Mouse (Mus musculus) skeletal muscle tissue, adult 2 months (tissue): ENCODE results near the gene Noc2l.
A peak's percentile ranks its signal among the peaks of the same experiment; 100 is the strongest.

Source experiments
- DNase-seq: peaks from one replicate; pipeline ENCODE4 v3.0.0-alpha.2; 2012; ENCODE audit warnings: low read depth, low spot score

The Noc2l gene

DNA sequence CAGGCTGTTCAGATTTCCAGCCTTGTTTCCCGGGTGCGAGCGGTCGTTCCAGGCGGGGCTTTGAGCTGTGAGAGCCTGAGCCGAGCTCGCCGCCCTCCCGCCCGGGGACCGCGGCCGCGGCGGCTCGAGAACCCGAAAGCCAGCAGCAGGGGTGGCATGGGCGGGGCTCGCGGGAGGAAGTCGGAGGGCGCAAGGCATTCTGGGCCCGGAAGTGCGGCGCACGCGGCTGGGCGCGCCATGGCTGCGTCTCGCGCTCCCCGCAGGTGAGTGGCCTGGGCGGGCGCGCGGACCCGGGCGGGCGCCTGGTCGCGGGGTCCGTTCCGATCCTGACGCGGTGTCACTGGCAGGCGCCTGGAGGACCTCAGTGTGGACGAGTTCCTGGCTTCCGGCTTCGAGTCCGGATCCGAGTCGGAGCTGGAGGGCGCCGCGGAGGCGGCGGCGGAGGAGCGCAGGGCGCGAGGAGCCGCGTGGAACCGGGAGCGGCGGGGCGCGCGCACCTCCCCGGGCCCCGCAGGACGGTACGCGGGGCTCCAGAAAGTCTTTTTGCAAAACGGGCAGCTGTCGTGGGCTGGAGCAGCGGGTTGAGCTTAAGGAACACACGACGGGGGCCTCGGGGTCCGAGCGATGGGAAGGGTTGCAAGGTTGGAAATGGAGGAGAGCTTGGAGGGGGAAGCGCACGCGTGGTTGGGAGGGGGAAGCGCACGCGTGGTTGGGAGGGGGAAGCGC lies at the start of gene Noc2l:
TSS of gene Noc2l (plus strand) at position 203 of the 726 bp plus-strand sequence.
- DNase-seq: peak; percentile 78

DNA sequence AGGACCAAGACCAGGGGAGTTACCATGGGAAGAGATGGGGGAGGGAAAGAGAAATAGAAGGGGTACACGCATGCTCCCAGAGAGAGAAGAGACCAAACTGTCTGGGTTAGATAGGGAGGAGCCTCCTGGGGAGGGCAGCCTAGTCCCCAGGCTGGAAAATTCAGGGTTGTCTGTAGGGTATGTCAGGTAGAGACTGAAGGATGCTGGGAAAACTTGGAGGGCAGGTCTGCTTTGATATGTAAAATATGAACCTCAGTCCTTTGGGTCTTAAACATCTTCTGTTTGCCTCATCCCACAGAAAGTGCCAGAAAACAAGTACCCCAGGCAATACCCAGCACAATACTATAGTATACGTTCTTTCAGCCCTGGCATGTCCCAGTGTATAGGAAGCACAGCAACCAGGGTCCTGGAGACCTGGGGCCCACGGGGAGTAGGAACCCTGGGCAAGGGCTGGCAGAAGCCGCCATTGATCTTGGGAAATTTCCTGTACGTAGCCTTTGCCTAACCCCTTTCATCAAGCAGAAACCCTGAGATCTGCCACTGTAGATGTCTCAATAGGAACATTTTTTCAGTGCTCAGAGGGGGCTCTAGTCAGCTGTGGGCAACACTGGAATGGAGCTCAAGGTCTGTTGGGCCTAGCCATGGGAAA lies 47.5 kb upstream of the Noc2l start:
- DNase-seq: no peak

DNA sequence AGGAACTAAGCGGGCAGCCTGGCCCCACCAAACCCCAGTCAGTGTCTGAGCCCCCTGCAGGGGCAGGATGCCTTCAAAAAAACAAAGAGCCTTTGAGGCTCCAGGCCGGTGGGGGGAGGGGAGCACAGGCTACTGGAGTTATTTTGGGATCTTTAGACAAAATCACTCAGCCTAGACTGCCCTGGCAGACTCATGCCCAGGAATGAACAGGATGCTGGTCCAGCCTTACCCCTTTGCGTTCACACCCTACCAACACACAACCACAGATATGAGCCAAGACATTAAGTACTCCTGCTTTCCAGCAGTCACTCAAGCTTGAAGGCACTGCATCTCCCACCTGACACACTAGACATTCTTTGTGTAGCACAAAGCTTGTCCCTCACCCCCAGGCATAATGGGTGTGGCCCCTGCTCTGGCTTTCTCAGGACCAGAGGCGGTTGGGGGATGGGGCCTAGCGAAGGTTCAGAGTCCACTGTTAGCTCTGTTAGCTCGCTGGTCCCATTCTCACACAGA lies 46.9 kb upstream of the Noc2l start:
- DNase-seq: no peak

DNA sequence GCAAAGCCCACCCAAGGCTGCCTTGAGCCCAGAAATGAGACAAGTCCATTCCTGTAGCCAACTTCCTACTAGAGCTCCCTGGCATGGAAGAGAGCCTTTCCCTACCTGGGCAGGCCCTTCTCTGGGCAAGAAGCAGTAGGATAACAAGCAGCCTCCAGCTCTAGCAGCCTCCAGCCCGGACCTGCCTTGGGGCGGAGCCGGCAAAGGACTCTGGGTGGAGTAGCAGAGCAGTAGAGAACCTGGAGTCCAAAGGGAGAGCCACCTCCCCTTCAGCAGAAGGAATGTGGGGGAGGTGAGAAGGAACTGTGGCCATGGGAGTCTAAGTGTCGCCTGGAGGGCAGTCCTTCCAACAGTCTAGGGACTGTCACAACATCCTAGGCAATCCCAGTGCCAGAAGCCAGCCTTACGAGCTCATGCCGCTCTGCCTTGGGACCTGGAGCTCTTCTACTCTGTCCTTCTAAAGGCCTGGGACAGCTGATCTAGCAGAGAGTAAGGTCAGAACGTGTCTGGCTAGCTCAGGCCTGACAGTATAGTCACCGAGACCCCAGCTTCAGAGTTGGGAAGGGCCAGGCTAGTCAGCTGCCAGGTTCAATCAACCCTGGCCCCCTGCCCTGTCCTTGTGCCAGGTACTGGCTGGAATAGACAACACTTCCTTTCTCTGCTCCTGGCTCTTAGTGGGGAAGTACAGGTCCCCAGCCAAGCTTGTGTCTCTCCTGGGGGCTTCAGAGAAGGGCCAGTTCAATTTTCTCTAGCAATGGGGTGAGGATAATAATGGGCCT lies 43.2 kb upstream of the Noc2l start:
- no peak for DNase-seq

DNA sequence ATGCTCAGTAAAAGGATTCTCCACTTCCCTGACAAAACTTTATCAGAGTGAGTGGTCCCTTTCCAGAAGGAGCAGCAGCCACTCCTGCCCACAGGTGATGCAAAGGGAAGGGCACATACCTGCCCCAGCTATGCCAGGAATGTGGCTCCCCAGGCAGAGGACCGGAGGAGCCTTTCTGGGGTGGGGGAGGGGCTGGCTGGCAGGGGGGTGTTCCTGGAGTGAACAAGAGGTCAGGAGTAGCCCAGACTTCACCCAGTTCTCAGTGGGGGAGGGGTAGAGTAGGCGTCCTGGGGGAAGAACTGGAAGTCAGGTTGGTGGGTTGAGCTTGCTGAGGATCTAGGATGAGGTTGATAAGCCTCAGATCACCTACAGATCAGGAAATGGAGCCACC lies 42.6 kb upstream of the Noc2l start:
- no peak for DNase-seq

DNA sequence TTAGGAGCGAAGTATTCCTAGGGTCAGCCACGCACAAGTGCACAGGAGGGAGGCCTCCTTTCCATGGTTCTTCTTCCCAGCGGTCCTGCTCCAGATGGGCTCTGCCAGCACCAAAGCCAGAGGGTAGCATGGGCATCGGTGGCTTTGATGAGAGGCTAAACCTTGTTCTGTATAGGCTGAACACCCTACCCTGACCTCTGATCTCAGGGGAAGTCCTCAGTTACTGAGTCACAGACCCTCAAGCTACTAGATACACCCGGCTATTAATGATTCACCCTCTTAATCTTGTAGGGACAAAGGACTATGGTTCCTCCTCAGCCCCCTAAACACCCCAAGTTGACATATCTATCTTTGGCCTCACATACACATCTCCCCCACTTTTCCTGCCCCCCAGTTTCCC lies 41.9 kb upstream of the Noc2l start:
- no peak for DNase-seq

DNA sequence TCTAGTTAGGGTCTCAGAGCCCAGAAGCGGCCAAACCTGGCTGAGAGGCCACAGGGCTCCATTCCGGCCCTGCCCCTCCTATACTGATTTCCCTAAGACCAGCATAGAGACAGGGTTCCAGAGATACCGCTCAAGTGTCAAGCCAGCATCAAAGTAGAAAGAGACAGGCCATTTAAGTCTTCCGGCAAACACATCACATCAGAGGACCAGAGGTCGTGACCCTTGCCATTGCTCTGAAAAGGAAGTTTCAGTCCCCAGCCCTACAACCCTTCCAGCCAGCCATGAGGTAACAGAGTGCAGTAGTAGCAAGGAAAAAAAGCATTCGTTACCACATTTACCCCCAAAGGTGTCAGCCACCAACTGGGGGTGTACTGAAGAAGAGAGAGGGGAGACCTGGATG lies 41.5 kb upstream of the Noc2l start:
- DNase-seq: no peak

DNA sequence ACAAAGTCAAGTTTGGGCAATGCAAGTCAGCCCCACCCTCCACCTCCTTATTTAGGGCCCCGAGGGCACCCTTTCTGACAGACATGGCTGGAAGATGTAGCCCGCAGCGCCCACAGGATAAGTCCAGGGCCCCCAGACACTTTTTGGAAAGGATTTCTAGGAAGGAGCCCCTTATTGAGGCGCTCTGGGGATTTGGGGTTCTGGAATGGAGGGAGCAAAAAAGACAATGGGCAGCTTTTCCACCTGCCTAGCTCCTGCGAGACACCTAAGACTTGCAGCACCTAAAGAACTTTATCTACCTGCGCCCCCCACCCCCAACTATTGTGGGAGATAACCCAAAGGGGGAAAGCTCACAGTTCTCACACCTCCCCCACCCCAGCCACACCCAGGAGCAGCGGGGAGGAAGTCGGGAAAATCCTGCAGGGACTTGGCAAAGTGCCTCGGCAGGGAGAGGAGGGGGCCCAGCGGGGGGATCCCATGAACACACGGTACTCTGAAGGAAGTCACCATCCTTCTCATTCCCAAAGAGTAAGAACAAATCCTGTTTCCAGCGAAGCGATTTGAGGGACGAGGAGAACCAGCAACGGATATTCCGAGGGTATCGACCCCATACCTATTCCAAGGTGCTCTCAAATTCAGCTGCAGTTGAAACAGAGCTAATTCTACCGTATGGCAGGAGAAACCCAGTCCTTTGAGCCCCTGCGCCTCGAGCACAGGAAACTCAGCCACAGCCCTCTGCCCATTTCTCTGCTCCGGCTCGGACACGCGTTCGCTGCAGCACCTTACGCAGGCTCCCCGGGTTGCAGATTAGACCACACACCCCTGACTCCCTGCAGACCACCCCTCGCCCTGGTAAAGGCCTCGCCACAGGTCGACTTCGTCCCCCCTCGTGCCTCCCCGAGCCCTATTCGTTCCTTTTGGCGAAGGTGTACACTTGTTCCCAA lies 39.6 kb upstream of the Noc2l start:
- DNase-seq: no peak

DNA sequence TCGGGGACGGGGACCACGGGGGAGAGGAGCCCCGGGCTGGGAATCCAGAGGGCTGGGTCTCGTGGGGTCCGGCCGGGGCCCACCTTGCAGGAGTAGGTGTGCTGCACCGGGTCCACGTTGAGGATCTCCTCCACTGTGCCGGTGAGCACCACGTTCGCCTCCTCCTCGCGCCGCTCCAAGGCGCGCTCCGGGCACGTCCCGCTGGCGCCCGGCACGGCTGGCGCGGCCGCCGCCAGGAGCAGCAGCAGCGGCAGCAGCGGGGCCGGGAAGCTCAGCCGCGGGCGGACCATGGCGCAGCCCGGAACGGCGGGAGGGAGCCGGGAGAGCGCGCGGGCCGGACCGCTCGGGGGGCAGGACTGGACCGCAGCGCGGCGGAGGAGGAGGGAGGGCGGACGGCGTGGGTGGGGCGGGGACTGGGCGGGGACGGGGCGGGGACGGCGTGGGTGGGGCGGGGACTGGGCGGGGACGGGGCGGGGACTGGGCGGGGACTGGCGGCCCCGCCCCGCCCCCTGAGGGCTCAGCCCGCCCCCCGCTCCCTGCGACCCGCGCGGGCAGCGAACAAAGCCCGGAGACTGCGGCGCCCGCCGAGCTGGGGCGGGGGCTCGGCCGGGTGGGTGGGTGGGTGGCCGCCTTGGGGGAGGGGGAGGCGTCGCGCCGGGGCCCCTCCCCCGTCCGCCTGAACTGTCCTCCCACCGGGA lies 38.5 kb upstream of the Noc2l start, which contains the start of gene Agrn:
TSS of gene Agrn (minus strand) at position 358 of the 698 bp plus-strand sequence.
- peak; percentile 49 for DNase-seq

DNA sequence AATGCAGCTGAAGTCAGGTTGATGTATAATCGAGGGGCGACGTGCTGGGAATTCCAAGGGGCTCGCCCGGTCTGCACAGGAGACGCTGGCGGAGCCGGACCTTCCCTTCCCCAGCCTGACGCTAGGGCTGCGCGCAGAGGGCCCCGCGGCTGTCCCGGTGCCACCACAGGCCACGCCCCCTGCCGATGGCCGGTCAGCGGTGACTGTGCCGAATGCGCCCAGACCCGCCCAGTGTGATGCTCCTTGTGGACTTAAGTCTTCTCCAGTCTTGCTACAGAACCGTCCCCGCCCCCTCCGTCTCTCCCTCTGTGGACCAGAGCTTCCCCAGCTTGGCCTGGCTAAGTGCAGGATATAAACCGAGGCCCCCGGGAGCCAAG lies 38.0 kb upstream of the Noc2l start:
- peak; percentile 86 for DNase-seq

DNA sequence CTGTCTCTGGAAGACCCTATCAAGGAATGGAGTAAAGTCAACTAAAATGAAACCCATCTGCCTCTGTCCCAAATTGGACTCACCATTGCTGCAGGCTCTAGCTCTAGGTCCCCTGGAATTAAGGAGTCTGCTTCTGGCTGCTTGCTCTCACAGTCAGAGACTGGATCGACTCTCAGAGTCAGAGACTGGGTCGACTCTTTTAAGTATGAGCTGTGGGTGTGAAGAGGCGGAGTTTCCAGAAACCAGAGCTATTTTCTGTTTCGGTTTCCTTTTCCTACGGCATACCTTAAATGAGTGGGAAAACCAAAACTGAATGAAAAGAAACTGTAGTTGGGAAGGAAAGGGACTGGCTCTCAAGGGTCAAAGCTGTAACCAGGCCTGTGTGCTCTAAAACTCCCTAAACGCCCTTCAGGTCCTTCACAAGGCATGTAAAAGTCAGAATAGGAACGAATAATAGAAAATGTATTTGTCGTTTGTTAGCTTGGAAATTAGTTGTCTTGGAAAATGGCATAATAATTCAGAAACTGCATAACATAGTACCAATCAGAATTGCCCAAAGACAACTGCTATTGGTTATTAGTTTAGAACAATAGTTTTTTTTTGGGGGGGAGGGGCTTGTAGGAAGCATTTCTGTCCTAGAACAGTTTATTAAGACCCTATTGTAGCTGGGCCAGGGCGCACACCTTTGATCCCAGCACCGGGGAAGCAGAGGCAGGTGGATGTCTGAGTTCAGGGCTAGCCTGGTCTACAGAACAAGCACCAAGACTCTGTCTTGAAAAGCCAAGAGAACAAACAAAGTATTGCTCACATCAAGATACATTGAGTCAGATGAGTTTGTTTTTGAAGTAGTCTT lies 35.0 kb upstream of the Noc2l start, which contains the start of gene Isg15:
TSS of gene Isg15 (minus strand) at position 196 of the 853 bp plus-strand sequence.
- peak; percentile 33 for DNase-seq

DNA sequence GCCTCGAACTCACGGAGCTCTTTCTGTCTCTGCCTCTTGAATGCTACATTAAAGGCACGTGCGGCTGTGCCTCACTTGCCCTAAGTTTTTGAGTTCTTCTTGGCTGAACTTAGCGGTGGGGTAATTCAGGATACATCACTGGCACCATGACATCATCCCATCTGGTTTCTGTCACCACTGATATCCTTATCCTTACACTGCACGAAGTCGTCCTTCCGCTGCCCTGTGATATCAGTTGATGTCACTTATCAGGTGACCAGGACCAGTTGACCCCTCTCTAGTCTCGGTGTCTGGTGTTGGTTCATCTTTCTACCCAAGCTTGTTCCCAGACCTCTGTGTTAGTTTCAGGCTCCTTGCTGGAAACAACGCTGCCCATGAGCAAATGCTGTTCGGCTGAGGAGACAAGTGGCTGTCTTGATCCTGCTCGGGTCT lies 33.3 kb upstream of the Noc2l start:
- peak; percentile 27 for DNase-seq

DNA sequence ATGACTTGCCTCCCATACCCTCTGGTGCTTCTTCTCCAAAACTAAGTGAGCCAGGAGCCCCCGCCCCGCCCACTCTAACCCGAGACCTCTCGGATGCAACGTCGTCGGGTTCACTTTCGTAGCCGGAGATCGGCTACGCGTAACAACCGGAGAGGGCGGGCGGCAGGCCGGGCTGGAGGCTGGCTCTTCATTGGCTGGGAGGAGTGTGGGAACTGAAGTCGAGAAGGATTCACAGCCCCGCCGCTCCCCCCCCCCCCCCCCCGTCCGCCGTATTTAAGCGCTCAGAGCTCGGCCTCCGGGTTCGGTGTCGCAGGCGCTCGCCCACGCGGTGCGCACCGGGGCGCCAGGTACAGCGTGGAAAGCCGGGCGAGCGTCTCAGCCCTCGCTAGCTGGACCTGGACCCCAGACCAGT lies 32.8 kb upstream of the Noc2l start, which contains the start of gene AW011738:
TSS of gene AW011738 (plus strand) at position 304 of the 412 bp plus-strand sequence.
- peak; percentile 82 for DNase-seq

DNA sequence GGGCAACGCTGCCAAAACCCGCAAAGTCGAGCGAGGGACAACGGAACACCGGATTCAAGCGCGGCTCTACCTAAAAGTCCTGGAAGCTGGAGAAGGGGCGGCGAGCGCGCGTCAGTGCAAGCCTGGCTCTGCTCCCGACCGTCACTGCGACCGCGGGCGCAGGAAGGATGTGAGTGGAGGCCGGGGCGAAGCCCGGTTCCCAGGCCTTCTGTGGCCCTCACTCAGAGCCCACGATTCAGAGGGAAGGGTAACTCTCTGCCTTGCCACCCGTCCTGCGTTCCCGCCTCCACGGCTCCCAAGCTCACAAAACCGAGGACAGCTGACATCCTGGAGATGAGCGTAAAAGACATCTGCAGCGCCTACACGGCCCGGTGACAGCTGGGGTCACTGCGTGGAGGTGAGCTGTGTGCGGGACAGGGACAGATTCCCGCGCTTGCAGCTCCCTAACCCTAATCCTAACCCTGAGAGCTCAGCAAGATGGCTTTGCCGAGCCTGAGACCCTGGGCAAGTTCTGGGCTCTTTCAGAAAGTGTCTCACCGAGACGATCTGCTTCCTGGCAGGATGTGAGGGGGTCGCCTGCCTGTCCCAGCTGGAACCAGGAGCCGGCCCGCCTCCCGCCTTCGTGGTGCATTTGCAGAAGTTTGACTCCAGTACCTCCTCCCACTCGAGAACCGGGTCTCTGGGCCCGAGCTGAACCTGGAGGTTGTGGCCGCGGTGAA lies 32.2 kb upstream of the Noc2l start:
- DNase-seq: peak; percentile 25

DNA sequence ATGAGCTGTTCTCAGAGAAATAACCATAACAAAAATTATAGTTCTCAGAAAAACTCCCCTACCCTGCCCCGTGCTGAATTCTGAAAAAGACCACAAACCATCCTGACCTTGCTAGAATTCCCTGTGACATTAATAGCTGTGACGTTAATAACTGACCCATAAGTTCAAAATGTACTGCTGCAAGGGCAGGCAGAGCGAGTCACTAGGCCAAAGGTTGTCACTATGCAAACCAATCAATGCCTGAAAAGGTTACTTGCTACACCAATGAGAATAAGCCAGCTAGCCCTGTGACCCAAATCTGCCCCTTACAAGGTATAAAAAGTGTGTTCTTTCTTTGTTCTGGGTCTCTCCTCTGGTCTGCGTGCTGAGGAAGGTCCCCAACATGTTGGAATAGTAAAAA lies 26.9 kb upstream of the Noc2l start:
- DNase-seq: no peak

DNA sequence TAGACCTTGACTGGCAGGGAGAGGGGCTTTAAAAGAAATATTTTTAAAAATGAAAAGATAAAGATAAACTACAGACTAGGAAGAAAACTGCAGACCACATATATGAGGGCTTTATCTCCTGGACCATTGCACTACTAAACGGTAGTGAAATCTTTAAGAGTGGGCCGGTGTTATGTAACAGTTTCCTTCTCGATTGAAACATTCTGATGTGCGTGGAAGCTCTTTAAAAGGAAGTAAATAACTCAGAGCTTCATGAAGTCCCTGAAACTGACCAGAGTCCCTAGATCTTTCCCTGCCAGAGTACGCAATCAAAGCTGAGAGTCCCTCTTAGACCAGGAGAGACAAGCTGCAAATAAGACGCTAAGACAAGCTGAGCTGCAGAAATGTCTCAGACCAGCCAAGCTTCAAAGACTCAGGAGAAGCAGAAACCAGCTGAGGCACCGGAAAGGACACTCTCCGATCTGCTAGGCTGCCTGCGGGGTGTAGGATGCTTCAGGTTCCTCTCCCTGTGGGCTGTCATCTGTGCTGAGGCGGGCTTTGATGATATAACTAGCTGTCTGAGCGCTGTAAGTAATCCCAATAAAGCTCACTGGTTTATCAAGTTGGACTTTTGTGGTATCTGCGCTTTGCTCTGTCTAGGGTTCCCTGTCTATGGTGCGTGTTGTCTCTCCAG lies 25.7 kb upstream of the Noc2l start:
- DNase-seq: no peak

DNA sequence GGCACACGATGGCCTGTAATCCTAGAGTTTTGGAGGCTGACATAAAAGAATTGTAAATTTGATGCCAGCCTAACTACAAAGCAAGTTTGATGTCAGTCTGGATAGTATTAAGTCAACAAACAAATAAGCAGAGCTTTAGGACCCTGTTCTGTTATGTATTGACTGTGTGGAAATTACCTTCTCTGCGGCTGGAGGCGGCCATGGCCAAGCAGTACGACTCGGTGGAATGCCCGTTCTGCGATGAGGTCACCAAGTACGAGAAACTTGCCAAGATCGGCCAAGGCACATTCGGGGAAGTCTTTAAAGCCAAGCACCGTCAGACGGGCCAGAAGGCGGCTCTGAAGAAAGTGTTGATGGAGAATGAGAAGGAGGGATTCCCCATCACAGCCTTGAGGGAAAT lies 22.7 kb upstream of the Noc2l start:
- no peak for DNase-seq

DNA sequence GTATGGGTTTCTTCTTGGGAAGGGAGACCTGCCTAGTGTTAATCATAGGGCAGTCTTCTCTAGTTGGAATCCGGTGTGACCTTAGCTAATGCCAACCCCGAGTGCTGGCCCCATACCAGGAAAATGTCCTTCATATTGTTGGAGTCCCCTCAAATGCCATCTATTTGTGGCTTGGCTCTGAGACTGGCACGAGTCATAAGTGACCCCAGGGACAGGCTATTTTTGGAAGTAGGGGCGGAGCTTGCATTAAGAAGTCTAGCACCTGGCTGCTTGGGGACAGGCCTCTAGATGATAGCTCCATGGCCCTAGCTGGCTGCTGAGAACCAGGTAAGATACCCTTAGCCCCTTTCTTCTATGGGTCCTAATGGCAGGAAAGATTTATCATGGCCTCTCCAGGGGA lies 20.2 kb upstream of the Noc2l start, which contains the start of gene Perm1:
TSS of gene Perm1 (plus strand) at position 220 of the 400 bp plus-strand sequence.
- peak; percentile 95 for DNase-seq
